Mouse (Mus musculus): Measurements from ENCODE around the gene Psmb7. TPM values are rescaled to one million over a fixed set of nuclear protein-coding genes. Genes with fewer than 3 reads are reported as not detected.

Psmb7 gene
- polyA plus RNA-seq, 1 experiment from 2014 or later, result 220 TPM

DNA sequence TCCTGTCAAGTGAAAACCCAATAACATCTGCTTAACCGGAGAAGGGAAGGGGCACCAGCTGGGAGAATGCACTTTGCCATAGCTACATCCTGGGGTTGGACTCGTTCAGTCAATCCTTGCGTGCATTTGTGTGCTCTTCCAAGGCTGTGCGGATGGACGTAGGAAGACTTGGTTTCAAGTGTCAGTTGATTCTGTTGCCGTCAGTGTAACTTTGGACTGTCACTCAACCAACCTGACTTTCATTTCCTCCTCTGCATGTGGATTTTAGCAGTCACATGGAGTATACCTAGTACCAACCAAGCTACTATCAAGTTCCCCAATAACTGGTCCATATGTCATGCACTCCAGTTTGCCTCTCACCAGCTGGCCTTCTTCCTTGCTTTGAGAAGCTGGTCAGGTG, 98.9 kb downstream of the Psmb7 start:
- no peak for ATAC-seq (replicated peaks; ENCODE audit: low FRiP score, low read depth)
- DNase-seq (ENCODE audit: low spot score), result no peak
- no peak for TF ChIP-seq CTCF (IDR thresholded peaks at IDR 0.05; ENCODE audit: low read depth)
- peaks cover 23% of the 10 kb centered on the region; the same call in 1 of the 2 replicates for H3K4me1 ChIP-seq (replicated peaks; ENCODE audit: insufficient read depth, low read length)
- 70% methylated on average over 6 of the region's 6 CpGs for WGBS
- no peak overlapping the region for H3K27ac ChIP-seq
- H3K9ac ChIP-seq (ENCODE audit: low read depth, low read length), result no peak overlapping the region
- no peaks in the 10 kb centered on the region for H3K9me3 ChIP-seq (replicated peaks; ENCODE audit: low read length)
- H3K27me3 ChIP-seq (ENCODE audit: insufficient read depth, low read length), result no peaks in the 10 kb centered on the region
- no peak overlapping the region for H3K4me2 ChIP-seq (ENCODE audit: low read length)
- no peaks in the 10 kb centered on the region for H3K36me3 ChIP-seq (ENCODE audit: insufficient read depth, low read length)
- H3K4me3 ChIP-seq (replicated peaks; ENCODE audit: low read depth, low read length), result no peak overlapping the region

DNA sequence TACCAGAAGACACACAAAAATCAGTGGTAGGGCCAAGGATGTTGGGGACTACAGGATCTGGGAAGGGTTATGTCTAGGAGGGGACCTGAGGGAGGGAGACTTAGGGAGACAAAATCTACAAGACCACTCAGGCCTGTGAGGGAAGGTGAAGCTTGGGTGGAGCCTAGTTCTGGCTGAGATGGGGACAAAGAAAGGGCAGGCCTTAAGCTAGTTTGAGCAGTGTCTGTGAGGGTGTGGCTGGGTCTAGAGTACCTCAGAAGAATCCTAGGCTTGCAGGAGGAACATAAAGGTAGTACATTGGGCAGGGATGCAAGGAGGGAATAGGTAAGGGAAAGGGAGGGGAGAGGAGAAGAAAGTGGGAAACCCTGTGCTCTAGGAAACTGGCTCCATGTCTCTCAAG, 99.5 kb downstream of the Psmb7 start:
- no peaks in the 10 kb centered on the region for H3K27me3 ChIP-seq (ENCODE audit: insufficient read depth, low read length)
- TF ChIP-seq CTCF (IDR thresholded peaks at IDR 0.05; ENCODE audit: low read depth), result no peak
- H3K4me3 ChIP-seq (replicated peaks; ENCODE audit: low read depth, low read length), result no peak overlapping the region
- H3K27ac ChIP-seq, result no peak overlapping the region
- no peak overlapping the region for H3K4me2 ChIP-seq (ENCODE audit: low read length)
- no peaks in the 10 kb centered on the region for H3K36me3 ChIP-seq (ENCODE audit: insufficient read depth, low read length)
- peaks cover 23% of the 10 kb centered on the region; the same call in 1 of the 2 replicates for H3K4me1 ChIP-seq (replicated peaks; ENCODE audit: insufficient read depth, low read length)
- ATAC-seq (replicated peaks; ENCODE audit: low FRiP score, low read depth), result no peak
- no peak for DNase-seq (ENCODE audit: low spot score)
- H3K9me3 ChIP-seq (replicated peaks; ENCODE audit: low read length), result no peaks in the 10 kb centered on the region
- no peak overlapping the region for H3K9ac ChIP-seq (ENCODE audit: low read depth, low read length)

DNA sequence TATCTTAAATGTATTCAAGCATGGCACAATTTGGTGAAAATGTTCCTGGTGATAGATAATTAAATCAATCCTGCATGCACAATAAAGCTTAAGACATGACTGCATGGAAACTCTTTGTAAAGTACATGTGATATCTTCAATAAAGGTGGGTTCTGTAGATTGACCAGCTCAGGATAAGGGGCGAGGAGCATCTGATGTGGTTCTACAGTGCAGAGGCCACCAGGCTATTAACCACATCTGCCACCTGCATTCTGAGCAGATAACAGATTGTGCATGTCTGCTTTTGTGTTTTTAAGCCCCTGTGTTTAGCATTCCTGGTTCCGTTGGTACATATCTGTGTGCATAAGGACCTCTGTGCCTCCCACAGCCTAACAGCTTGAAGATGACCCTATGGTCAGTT, 100.7 kb downstream of the Psmb7 start:
- no peak for ATAC-seq (replicated peaks; ENCODE audit: low FRiP score, low read depth)
- no peak overlapping the region for H3K9ac ChIP-seq (ENCODE audit: low read depth, low read length)

DNA sequence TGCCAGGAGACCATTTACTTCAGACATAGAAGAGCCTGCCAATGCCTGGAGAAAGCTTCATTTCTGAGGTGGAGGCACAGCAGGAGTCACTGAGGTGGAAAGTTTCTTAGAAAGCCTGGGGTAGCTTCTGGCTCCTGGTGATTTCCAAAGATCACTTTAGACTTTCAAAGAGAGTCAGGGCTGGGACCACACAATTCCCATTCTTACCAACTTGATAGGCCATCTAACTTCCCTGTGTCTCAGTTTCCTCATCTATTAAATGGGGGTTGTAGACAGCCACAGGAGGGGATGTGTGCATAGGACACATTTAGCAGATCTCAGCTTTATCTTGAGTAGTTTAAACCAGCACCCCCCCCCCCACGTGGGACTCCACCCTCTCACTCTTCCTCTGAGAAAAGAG, 101.5 kb downstream of the Psmb7 start:
- H3K4me2 ChIP-seq (ENCODE audit: low read length), result no peak overlapping the region
- no peaks in the 10 kb centered on the region for H3K9me3 ChIP-seq (replicated peaks; ENCODE audit: low read length)
- DNase-seq (ENCODE audit: low spot score) (no peak), ATAC-seq (replicated peaks; ENCODE audit: low FRiP score, low read depth) (no peak)
- H3K4me3 ChIP-seq (replicated peaks; ENCODE audit: low read depth, low read length), result no peak overlapping the region
- 43% methylated on average over 1 of the region's 1 CpGs for WGBS
- no peaks in the 10 kb centered on the region for H3K27me3 ChIP-seq (ENCODE audit: insufficient read depth, low read length)
- no peak for TF ChIP-seq CTCF (IDR thresholded peaks at IDR 0.05; ENCODE audit: low read depth)
- no peaks in the 10 kb centered on the region for H3K36me3 ChIP-seq (ENCODE audit: insufficient read depth, low read length)
- no peak overlapping the region for H3K9ac ChIP-seq (ENCODE audit: low read depth, low read length)
- peaks cover 26% of the 10 kb centered on the region; the same call in 1 of the 2 replicates for H3K4me1 ChIP-seq (replicated peaks; ENCODE audit: insufficient read depth, low read length)
- no peak overlapping the region for H3K27ac ChIP-seq

More for the DNA sequence above, 100.7 kb downstream of the Psmb7 start:
- Histone ChIP-seq H3K9me3 (replicated peaks; ENCODE audit: low read length) (no peaks in the 10 kb centered on the region), H3K4me3 (replicated peaks; ENCODE audit: low read depth, low read length) (no peak overlapping the region), H3K4me1 (replicated peaks; ENCODE audit: insufficient read depth, low read length) (peaks cover 23% of the 10 kb centered on the region; the same call in 1 of the 2 replicates), H3K4me2 (ENCODE audit: low read length) (no peak overlapping the region), H3K27ac (no peak overlapping the region), H3K27me3 (ENCODE audit: insufficient read depth, low read length) (no peaks in the 10 kb centered on the region), H3K36me3 (ENCODE audit: insufficient read depth, low read length) (no peaks in the 10 kb centered on the region)
- DNase-seq (ENCODE audit: low spot score), result no peak
- WGBS, result 82% methylated on average over 2 of the region's 2 CpGs
- no peak for TF ChIP-seq CTCF (IDR thresholded peaks at IDR 0.05; ENCODE audit: low read depth)

DNA sequence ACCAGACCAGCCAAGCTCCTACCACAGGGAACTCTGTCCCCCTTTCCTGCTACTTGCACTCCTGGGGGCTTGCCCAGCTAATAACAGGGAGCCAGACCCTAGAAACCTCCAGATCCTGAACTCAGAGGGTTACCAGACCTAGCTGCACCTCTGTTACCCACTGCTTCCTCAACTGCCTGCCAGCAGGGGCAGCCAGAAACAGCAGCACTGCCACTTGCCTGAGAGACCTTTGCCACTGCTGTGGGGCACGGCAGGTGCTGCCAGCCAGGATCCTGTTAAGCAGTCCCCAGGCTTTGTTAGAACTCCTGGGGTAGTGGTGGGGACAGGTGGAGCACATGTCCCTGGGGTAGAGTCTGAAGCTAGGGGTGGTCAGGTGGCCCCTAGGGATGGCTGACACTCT, 102.3 kb downstream of the Psmb7 start:
- 88% methylated on average over 1 of the region's 1 CpGs for WGBS
- Histone ChIP-seq H3K9ac (ENCODE audit: low read depth, low read length) (no peak overlapping the region), H3K4me1 (replicated peaks; ENCODE audit: insufficient read depth, low read length) (peaks cover 30% of the 10 kb centered on the region; the same call in 1 of the 2 replicates)

DNA sequence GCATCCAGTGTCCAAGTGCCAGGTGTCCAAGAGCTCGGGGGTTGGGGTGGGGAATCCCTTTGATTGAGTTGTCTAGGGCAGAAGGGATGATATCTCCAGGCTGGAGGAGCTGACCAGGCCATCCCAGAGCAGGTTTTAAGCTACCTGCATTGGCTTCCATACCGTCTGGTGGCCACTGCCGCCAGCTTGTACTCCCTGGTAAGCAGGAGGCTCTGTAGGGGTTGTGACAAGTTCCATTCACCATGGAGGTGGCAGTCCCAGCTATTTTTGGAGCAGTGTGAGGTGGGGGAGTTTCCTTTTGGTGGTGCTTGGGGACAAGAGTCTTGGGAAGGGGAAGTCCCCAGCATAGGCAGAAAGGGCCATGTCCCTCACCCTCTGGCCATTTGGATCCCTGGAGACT, 102.8 kb downstream of the Psmb7 start:
- TF ChIP-seq CTCF (IDR thresholded peaks at IDR 0.05; ENCODE audit: low read depth), result no peak
- no peak overlapping the region for H3K4me3 ChIP-seq (replicated peaks; ENCODE audit: low read depth, low read length)
- no peaks in the 10 kb centered on the region for H3K27me3 ChIP-seq (ENCODE audit: insufficient read depth, low read length)
- no peaks in the 10 kb centered on the region for H3K36me3 ChIP-seq (ENCODE audit: insufficient read depth, low read length)
- H3K9me3 ChIP-seq (replicated peaks; ENCODE audit: low read length), result no peaks in the 10 kb centered on the region
- ATAC-seq (replicated peaks; ENCODE audit: low FRiP score, low read depth), result no peak
- WGBS, result 84% methylated on average over 3 of the region's 3 CpGs
- DNase-seq (ENCODE audit: low spot score), result no peak
- no peak overlapping the region for H3K27ac ChIP-seq
- H3K9ac ChIP-seq (ENCODE audit: low read depth, low read length), result no peak overlapping the region
- no peak overlapping the region for H3K4me2 ChIP-seq (ENCODE audit: low read length)
- H3K4me1 ChIP-seq (replicated peaks; ENCODE audit: insufficient read depth, low read length), result peaks cover 25% of the 10 kb centered on the region; the same call in 1 of the 2 replicates

More for the DNA sequence above, 102.3 kb downstream of the Psmb7 start:
- no peak for ATAC-seq (replicated peaks; ENCODE audit: low FRiP score, low read depth)
- Histone ChIP-seq H3K27me3 (ENCODE audit: insufficient read depth, low read length) (no peaks in the 10 kb centered on the region), H3K4me3 (replicated peaks; ENCODE audit: low read depth, low read length) (no peak overlapping the region), H3K4me2 (ENCODE audit: low read length) (no peak overlapping the region), H3K27ac (no peak overlapping the region), H3K36me3 (ENCODE audit: insufficient read depth, low read length) (no peaks in the 10 kb centered on the region), H3K9me3 (replicated peaks; ENCODE audit: low read length) (no peaks in the 10 kb centered on the region)
- DNase-seq (ENCODE audit: low spot score), result no peak
- no peak for TF ChIP-seq CTCF (IDR thresholded peaks at IDR 0.05; ENCODE audit: low read depth)

DNA sequence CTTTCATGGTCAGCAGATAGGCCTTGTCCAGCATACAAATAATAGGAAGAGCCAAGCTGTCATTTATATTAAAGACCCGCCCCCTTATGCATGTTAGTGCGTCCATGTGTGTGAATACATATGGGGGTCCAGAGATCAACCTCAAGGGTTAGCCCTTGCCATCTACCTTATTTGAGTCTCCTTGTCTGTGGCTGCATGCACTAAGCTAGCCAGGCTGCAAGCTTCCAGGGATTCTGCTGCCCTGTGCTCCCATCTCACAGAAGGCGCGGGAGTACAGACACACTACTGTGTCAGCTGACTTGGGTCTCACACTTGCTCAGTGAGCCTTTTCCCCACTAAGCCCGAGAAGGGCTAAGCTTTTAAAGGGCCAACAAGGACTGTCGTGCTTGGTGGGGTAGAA, 103.2 kb downstream of the Psmb7 start:
- Histone ChIP-seq H3K4me3 (replicated peaks; ENCODE audit: low read depth, low read length) (no peak overlapping the region), H3K9me3 (replicated peaks; ENCODE audit: low read length) (no peaks in the 10 kb centered on the region), H3K36me3 (ENCODE audit: insufficient read depth, low read length) (no peaks in the 10 kb centered on the region), H3K9ac (ENCODE audit: low read depth, low read length) (no peak overlapping the region), H3K4me2 (ENCODE audit: low read length) (no peak overlapping the region), H3K27me3 (ENCODE audit: insufficient read depth, low read length) (no peaks in the 10 kb centered on the region), H3K4me1 (replicated peaks; ENCODE audit: insufficient read depth, low read length) (peaks cover 22% of the 10 kb centered on the region; the same call in 1 of the 2 replicates), H3K27ac (no peak overlapping the region)
- no peak for TF ChIP-seq CTCF (IDR thresholded peaks at IDR 0.05; ENCODE audit: low read depth)
- no peak for ATAC-seq (replicated peaks; ENCODE audit: low FRiP score, low read depth)
- no peak for DNase-seq (ENCODE audit: low spot score)
- 73% methylated on average over 6 of the region's 6 CpGs for WGBS

Data from kidney, postnatal 0 days (tissue).